ENCODE assay signal across 30 mouse cellular contexts in the genomic region with DNA sequence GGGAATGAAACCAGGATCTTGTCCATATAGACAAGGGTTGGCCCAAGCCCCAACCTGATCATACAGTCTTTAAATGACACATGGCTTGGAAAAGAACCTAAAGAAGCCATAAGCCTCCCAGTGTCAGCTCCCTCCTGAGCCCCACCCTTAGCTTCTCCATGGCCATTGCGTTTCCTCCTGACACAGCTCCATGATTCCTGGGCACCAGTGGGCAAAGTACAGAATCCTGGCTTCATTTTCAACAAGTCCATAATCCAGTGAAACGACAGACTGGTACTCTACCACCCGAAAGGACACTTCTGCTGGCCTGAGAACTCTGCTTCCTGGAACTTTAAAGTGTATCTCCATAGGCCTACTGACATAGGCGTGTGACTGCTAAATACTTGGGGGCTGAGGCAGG. TPM values are rescaled to one million over a fixed set of nuclear protein-coding genes. Genes with fewer than 3 reads are reported as not detected.
"Had no signal": no experiment of that assay in that cellular context is flagged by ENCODE, and none has a peak within 500 bp of the region (broad histone marks: within the 10 kb centered on the region; RNA-seq: fewer than 3 reads in every experiment).

No protein-coding gene starts in this region.

- H3K9me3 ChIP-seq: forebrain, embryonic 15.5 days; heart, embryonic 13.5 days; heart, embryonic 15.5 days; hindbrain, embryonic 13.5 days; hindbrain, embryonic 15.5 days; kidney, embryonic 15.5 days; limb, embryonic 13.5 days; limb, embryonic 15.5 days; liver, embryonic 12.5 days had no signal

- DNase-seq: forebrain, postnatal 0 days; gastrocnemius, postnatal 14 days; gastrocnemius, postnatal 36 days; heart, adult 11 months; heart, adult 2 months; heart, postnatal 14 days; heart, postnatal 36 days; kidney, postnatal 10 days; layer of hippocampus, adult 9-11 months; layer of hippocampus, postnatal 36 days; left cerebral cortex, postnatal 4 days had no signal

- ATAC-seq: forebrain, embryonic 15.5 days; forebrain, postnatal 0 days; hindbrain, postnatal 0 days; liver, embryonic 12.5 days had no signal

- H3K36me3 ChIP-seq: forebrain, embryonic 15.5 days; heart, embryonic 13.5 days; heart, embryonic 15.5 days; hindbrain, embryonic 13.5 days; hindbrain, embryonic 15.5 days; kidney, embryonic 15.5 days; limb, embryonic 13.5 days; limb, embryonic 15.5 days; liver, embryonic 12.5 days had no signal

- H3K27me3 ChIP-seq: forebrain, embryonic 15.5 days; hindbrain, embryonic 15.5 days had no signal

- H3K4me2 ChIP-seq: forebrain, embryonic 15.5 days; heart, embryonic 11.5 days; heart, embryonic 13.5 days; heart, embryonic 15.5 days; hindbrain, embryonic 13.5 days; hindbrain, embryonic 15.5 days; kidney, embryonic 15.5 days; limb, embryonic 13.5 days; limb, embryonic 15.5 days; liver, embryonic 12.5 days had no signal

- H3K4me1 ChIP-seq: heart, embryonic 13.5 days had no signal

- H3K4me3 ChIP-seq: forebrain, embryonic 15.5 days; heart, adult 2 months; heart, embryonic 13.5 days; heart, embryonic 15.5 days; hindbrain, embryonic 13.5 days; hindbrain, embryonic 15.5 days; kidney, embryonic 15.5 days; limb, embryonic 13.5 days; limb, embryonic 15.5 days; liver, embryonic 12.5 days had no signal

- H3K9ac ChIP-seq: forebrain, embryonic 15.5 days; forebrain, postnatal 0 days; heart, embryonic 13.5 days; heart, embryonic 15.5 days; hindbrain, embryonic 13.5 days; hindbrain, embryonic 15.5 days; kidney, embryonic 15.5 days; limb, embryonic 13.5 days; limb, embryonic 15.5 days; liver, embryonic 12.5 days; liver, embryonic 14.5 days had no signal

- H3K27ac ChIP-seq: forebrain, embryonic 15.5 days; heart, adult 2 months; heart, embryonic 13.5 days; heart, embryonic 15.5 days; hindbrain, embryonic 13.5 days; hindbrain, embryonic 15.5 days; hindbrain, postnatal 0 days; kidney, embryonic 15.5 days; limb, embryonic 13.5 days; limb, embryonic 15.5 days; liver, embryonic 12.5 days; liver, embryonic 14.5 days had no signal

RNA-seq across cellular contexts. Expression of gene Pfn3, which starts 7.7 kb away (rescaled TPM):
- polyA plus RNA-seq: forebrain, embryonic 15.5 days; heart, adult 2 months; heart, embryonic 11.5 days; heart, embryonic 13.5 days; heart, embryonic 15.5 days; heart, postnatal 0 days; hindbrain, embryonic 11.5 days; hindbrain, embryonic 13.5 days; intestine, embryonic 14.5 days; kidney, embryonic 15.5 days; large intestine, adult 2 months; limb, embryonic 11.5 days; limb, embryonic 15.5 days; liver, adult 2 months; liver, embryonic 12.5 days; liver, embryonic 14.5 days; liver, embryonic 16.5 days had no signal

RNA-seq across cellular contexts. Expression of gene Slc34a1, which starts 9.4 kb away (rescaled TPM):
- polyA plus RNA-seq: forebrain, embryonic 15.5 days; forebrain, postnatal 0 days; heart, embryonic 11.5 days; heart, embryonic 13.5 days; heart, embryonic 15.5 days; heart, postnatal 0 days; hindbrain, embryonic 11.5 days; hindbrain, embryonic 13.5 days; hindbrain, postnatal 0 days; intestine, embryonic 14.5 days; limb, embryonic 11.5 days; liver, embryonic 12.5 days; liver, embryonic 16.5 days had no signal

RNA-seq across cellular contexts. Expression of gene F12, which starts 19.3 kb away (rescaled TPM):
- polyA plus RNA-seq: forebrain, embryonic 15.5 days; heart, adult 2 months; heart, postnatal 0 days; hindbrain, embryonic 11.5 days; hindbrain, embryonic 13.5 days; limb, embryonic 11.5 days had no signal
